Mouse (Mus musculus) kidney, adult 18-20 months (tissue): Measurements from ENCODE around the gene Pole4.

ENCODE experiments used
- DNase-seq: peaks from one replicate; pipeline ENCODE4 v3.0.0; 2021

Gene Pole4

GRCm38 (mm10) chr6:82609339-82609926 lies 95.7 kb downstream of the Pole4 start:
- no peak for DNase-seq

- no peak for DNase-seq
Observed at GRCm38 (mm10) chr6:82608756-82609155, 96.4 kb downstream of the Pole4 start.

DNA sequence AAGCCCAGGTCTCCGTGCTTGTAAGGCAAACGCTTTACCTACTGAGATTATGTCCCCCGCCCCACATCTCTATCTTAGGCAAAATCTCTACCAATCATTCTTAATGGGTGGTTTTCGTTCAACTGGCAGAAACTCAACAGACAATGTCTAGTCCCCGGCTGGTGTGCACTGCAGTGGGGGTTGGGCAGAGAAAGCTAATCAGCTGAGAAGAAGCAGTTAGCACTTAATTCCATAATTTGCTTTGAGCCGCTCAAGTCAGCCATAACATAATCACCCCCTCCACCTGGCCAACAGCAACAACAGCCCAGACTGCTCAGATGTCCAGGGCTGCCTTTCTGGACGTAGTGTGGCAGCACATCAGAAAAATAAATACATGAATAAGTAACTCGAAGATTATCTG lies 100.4 kb downstream of the Pole4 start:
- DNase-seq: no peak

DNA sequence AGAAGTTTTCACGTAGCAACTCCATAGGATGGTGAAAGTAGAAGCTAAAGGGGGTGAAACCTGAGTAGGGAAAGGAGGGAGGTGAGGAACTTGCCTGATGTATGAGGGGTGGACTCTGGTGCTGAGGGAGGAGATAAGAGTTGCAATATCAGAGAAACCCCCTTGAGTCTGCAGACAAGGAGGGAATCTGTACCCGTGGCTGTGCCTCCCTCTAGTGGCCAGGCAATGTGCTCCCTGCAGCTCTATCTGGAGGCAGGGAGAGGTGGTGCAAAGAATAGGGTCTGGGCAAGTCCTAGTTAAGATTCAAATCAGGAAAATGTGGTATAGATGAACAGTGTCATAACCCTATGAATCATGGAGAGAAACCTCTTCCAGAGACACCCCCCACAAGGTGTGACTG lies 101.5 kb downstream of the Pole4 start:
- peak; percentile 7 for DNase-seq

GRCm38 (mm10) chr6:82603228-82603627 lies 101.9 kb downstream of the Pole4 start:
- DNase-seq: no peak

DNA sequence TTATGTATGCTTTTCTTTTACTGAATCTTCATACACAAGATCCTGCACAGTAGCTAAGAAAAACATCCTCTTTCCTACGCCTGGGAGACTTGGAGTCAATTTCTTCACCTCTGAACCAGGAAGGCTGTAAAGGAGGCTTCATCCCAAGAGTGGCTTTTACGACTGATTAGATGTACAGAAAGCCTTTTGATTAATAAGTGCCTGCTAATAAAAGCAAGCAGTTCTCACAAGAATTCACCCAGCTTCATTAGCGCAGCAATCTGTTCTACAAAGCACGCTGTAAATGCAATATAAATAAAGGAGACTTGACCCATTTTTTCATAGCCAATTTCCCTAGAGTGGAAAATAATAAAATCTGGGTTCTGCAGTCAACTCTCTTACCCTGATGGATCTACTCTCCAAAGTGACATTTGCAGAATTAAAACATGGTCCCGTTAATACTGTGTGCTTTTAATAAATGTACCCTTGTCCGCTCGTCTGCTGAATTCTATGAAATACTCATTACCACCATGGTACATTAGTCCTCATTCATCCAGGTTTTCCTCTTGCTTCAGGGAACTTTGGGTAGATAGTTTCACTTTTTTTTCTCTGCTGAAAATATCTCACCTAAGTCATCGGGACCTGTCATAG lies 109.6 kb downstream of the Pole4 start:
- no peak for DNase-seq

GRCm38 (mm10) chr6:82589387-82589786 lies 115.8 kb downstream of the Pole4 start:
- DNase-seq: no peak

DNA sequence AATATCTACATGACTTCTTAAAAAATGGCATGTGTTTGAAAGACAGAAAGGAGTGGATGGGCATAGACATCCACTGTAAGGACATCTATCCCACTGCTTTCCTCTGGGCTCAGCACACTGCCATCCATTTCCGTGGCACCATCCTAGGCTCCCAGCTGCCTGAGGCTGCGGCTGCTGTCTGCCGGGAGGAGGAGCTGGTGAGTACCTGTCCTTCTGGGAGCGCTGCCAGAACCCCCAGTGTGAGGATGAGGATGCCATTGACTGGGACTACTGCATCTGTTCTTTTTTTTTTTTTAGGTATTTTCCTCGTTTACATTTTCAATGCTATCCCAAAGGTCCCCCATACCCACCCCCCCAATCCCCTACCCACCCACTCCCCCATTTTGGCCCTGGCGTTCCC lies 119.8 kb downstream of the Pole4 start:
- DNase-seq: no peak

DNA sequence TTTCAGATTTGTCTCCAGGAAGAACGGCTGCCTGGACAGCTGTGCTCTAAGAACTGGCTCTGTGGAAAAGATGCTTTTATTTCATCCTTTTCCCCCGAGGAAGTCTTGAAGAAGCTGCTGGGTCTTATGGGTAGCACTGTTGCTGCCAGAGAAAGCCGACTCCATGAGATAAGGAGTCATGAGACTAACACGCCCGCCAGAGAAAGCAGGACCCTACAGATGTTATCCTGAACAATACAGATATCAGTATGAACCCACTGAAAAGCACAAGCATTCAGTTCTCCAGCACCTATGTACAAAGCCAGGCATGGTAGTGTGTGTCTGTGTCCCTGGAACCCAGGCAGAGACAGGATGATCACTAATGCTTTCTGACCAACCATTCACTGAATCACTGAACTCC lies 129.7 kb downstream of the Pole4 start:
- no peak for DNase-seq
